ENCODE assay signal across 8 mouse cellular contexts in genomic region chr2:117017921-117018651, GRCm38 (mm10).
DNase-seq lines count a peak whose midpoint lies in the region; ATAC-seq and TF ChIP-seq lines count a peak whose summit lies in the region.

No protein-coding gene starts in this region.

- H3K9ac ChIP-seq in intestine, embryonic 16.5 days (ENCODE audit: low read depth, low read length): no peak overlapping the region

- peak; percentile 77 for ATAC-seq in intestine, embryonic 16.5 days

- H3K9me3 ChIP-seq in intestine, embryonic 16.5 days (ENCODE audit: control insufficient read depth, low read length): no peaks in the 10 kb centered on the region

- no peak overlapping the region for H3K4me3 ChIP-seq in intestine, embryonic 16.5 days (ENCODE audit: low read length)
- H3K4me3 ChIP-seq in olfactory bulb, adult 2 months (ENCODE audit: insufficient read depth, low read depth, low read length): no peak overlapping the region

- no peaks in the 10 kb centered on the region for H3K27me3 ChIP-seq in intestine, embryonic 16.5 days (replicated peaks; ENCODE audit: control insufficient read depth, insufficient read depth, low read length)

- H3K27ac ChIP-seq in intestine, embryonic 16.5 days (ENCODE audit: low read length): peak overlapping the region; percentile 65
- peak overlapping the region; percentile 85 for H3K27ac ChIP-seq in olfactory bulb, adult 2 months (ENCODE audit: insufficient read depth, low read depth, low read length)

- H3K36me3 ChIP-seq in intestine, embryonic 16.5 days (ENCODE audit: control insufficient read depth, insufficient read depth, low read length): no peaks in the 10 kb centered on the region

- peaks cover 14% of the 10 kb centered on the region for H3K4me1 ChIP-seq in intestine, embryonic 16.5 days (ENCODE audit: control insufficient read depth, insufficient read depth, low read length)
- H3K4me1 ChIP-seq in olfactory bulb, adult 2 months (ENCODE audit: control insufficient read depth, insufficient read depth, low read length): peaks cover 13% of the 10 kb centered on the region

- WGBS in intestine, embryonic 16.5 days: 53% methylated on average over 12 of the region's 12 CpGs
- whole genome bisulfite sequencing in olfactory bulb, adult 2 months: 34% methylated on average over 12 of the region's 12 CpGs

- TF ChIP-seq CTCF in olfactory bulb, adult 2 months (IDR thresholded peaks at IDR 0.05; ENCODE audit: insufficient read depth, low read depth, low read length): no peak

- DNase-seq in adrenal gland, adult (ENCODE audit: inconsistent age in 2 of 2, low spot score in 1 of 2): peak; percentile 58 to 85
- no peak for DNase-seq in adrenal gland, postnatal 4 days (ENCODE audit: low spot score in 2 of 2)
- peak; percentile 41 to 46 for DNase-seq in adrenal gland, adult 18-20 months (ENCODE audit: low spot score in 2 of 2)
- DNase-seq in frontal cortex, postnatal 14 days (ENCODE audit: low spot score in 2 of 2): peak; percentile 32 to 51
- peak; percentile 56 to 96 for DNase-seq in left cerebral cortex, postnatal 25 days (ENCODE audit: low spot score in 2 of 2)
- DNase-seq in cerebellum, postnatal 36 days: no peak

- TF ChIP-seq POLR2A in olfactory bulb, adult 2 months (IDR thresholded peaks at IDR 0.05; ENCODE audit: insufficient read depth, low read depth, low read length): no peak

- intact Hi-C loops in left cerebral cortex, postnatal 25 days (cut with DNase I): loop anchor here (1.0 to 2.0 kb wide), 4 partner anchors 43 to 104 kb away; no protein-coding TSS in a partner anchor

- no peak overlapping the region for H3K4me2 ChIP-seq in intestine, embryonic 16.5 days (ENCODE audit: low read depth, low read length)

Comparison
In these comparisons a context has a peak if more than half of its experiments do, and no peak if none do; other contexts are left out.
1. DNase-seq: peak in adrenal gland, adult (2 of 2), adrenal gland, adult 18-20 months (2 of 2), frontal cortex, postnatal 14 days (2 of 2) and left cerebral cortex, postnatal 25 days (2 of 2); none in adrenal gland, postnatal 4 days (0 of 2) and cerebellum, postnatal 36 days (0 of 2).